Mouse (Mus musculus) midbrain, embryonic 16.5 days (tissue): ENCODE data around the gene Dnajc5. TPM values are rescaled to one million over a fixed set of nuclear protein-coding genes. Genes with fewer than 3 reads are reported as not detected.

Source experiments
- ATAC-seq: fragments of 200-750 bp; cut with Nextera tagmentation; 2 replicates; pipeline ENCODE4 v1.8.0; 2017; ENCODE audit warnings: moderate TSS enrichment
- H3K27ac ChIP-seq: fragments of 300-500 bp; sonication (generic); 2 replicates; pipeline ENCODE4 v1.5.1; 2014; ENCODE audit warnings: mild to moderate bottlenecking, low read length, mixed read lengths
- H3K27me3 ChIP-seq: fragments of 300-500 bp; sonication (generic); 2 replicates; pipeline ENCODE4 v1.6.1; 2014; ENCODE audit warnings: low read depth, low read length, mixed read lengths; ENCODE audit not compliant: control insufficient read depth, insufficient read depth
- H3K36me3 ChIP-seq: fragments of 300-500 bp; sonication (generic); 2 replicates; pipeline ENCODE4 v1.6.1; 2014; ENCODE audit warnings: mild to moderate bottlenecking, low read length, moderate library complexity, mixed read lengths; ENCODE audit not compliant: control insufficient read depth, insufficient read depth
- H3K4me1 ChIP-seq: fragments of 300-500 bp; sonication (generic); 2 replicates; pipeline ENCODE4 v1.6.1; 2014; ENCODE audit warnings: mild to moderate bottlenecking, low read length, mixed read lengths; ENCODE audit not compliant: control insufficient read depth, insufficient read depth
- H3K4me2 ChIP-seq: fragments of 300-500 bp; sonication (generic); 2 replicates; pipeline ENCODE4 v1.6.1; 2014; ENCODE audit warnings: mild to moderate bottlenecking, low read length, mixed read lengths
- H3K4me3 ChIP-seq: fragments of 300-500 bp; sonication (generic); 2 replicates; pipeline ENCODE4 v1.5.1; 2014; ENCODE audit warnings: low read depth, mild to moderate bottlenecking, low read length, moderate library complexity, mixed read lengths
- H3K9ac ChIP-seq: fragments of 300-500 bp; sonication (generic); 2 replicates; pipeline ENCODE4 v1.6.1; 2014; ENCODE audit warnings: low read depth, low read length, mixed read lengths
- H3K9me3 ChIP-seq: fragments of 300-500 bp; sonication (generic); replicated peaks from 2 replicates; pipeline ENCODE4 v1.6.1; 2014; ENCODE audit warnings: mild to moderate bottlenecking, low read length, mixed read lengths; ENCODE audit not compliant: control insufficient read depth, poor library complexity, severe bottlenecking
- WGBS: fragments of 180-500 bp; shearing (Covaris S2); extraction: QIAGEN DNeasy Blood & Tissue Kit; methylation state at CpG from one replicate; pipeline ENCODE4 v1.1.7; 2014; 5-methylcytosine and 5-hydroxymethylcytosine counted together
- polyA plus RNA-seq: library from polyadenylated mRNA; unstranded; fragments of >200 nt; fragmentation: Nextera tagmentation; extraction: Ambion mirVana; gene quantifications from 2 replicates; pipeline ENCODE4 v1.2.1, GENCODE M21; 2015

Gene Dnajc5
- polyA plus RNA-seq, 1 experiment from 2014 or later, result 302 TPM

DNA sequence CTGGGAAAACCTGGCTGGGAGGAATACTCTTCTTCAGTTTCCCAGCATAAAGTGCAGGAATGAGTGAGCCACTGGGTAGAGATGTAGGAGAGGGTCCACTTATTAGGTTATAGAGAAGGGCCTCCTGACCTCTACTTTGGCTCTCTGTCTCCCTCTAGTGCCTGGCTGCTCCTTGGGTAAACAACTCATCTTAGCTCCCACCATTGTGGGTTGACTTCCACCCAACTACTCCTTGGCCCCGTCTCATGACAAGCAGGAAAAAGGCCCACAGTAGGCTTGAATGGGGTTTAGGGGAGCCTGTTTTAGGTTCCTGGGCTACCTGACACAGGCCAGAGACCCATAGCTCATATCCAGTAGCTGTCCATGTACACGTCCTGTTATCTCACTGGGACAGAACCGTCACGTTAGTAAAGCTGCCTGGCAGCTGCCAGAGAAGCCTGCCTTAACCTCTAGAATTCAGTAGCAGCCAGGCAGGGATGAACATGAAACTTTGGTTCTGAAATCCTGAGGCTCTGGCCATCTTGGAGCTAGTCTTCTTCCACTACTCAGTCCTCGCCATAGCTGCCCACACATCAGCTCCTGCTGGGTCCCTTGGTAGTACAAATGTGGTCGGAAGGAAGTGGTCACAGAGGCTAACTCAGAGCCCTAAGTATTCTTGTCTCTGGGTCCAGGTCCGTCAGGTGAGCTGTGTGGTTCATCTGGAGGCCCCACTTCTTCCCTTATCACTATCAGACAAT, 48.2 kb downstream of the Dnajc5 start:
- no peak for ATAC-seq
- no peak overlapping the region for H3K4me2 ChIP-seq
- 83% methylated on average over 7 of the region's 7 CpGs for WGBS
- H3K4me1 ChIP-seq, result no peaks in the 10 kb centered on the region
- 0 out of 2 replicates have a peak, but pooled peaks cover 4% of the 10 kb centered on the region for H3K9me3 ChIP-seq
- H3K4me3 ChIP-seq, result no peak overlapping the region
- H3K27me3 ChIP-seq, result no peaks in the 10 kb centered on the region
- no peak overlapping the region for H3K9ac ChIP-seq
- H3K36me3 ChIP-seq, result peaks cover 3% of the 10 kb centered on the region; the same call in 1 of the 2 replicates
- H3K27ac ChIP-seq, result no peak overlapping the region

DNA sequence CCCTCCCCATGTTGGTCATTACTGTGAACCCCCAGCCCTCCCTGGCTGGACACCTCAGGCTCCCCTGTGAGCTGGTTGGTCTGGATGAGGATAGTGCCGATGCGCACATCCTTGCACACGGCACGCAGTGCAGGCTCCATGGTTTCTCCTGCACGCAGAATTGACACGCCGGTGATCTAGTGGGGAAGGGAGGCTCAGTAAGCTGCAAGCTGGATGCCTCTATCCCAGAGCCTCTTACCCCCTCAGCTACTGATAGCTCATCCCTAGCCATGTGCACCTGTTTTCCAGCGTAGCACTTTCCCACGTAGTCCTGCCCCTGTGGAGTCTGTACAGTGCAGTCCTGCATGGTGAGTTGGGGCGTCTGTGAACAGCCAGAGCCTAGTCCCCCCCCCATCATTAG, 49.6 kb downstream of the Dnajc5 start:
- Histone ChIP-seq H3K9ac (no peak overlapping the region), H3K4me3 (no peak overlapping the region), H3K9me3 (0 out of 2 replicates have a peak, but pooled peaks cover 4% of the 10 kb centered on the region), H3K27ac (no peak overlapping the region), H3K4me2 (no peak overlapping the region), H3K36me3 (peaks cover 6% of the 10 kb centered on the region), H3K4me1 (no peaks in the 10 kb centered on the region), H3K27me3 (no peaks in the 10 kb centered on the region)
- no peak for ATAC-seq
- 94% methylated on average over 10 of the region's 10 CpGs for WGBS

DNA sequence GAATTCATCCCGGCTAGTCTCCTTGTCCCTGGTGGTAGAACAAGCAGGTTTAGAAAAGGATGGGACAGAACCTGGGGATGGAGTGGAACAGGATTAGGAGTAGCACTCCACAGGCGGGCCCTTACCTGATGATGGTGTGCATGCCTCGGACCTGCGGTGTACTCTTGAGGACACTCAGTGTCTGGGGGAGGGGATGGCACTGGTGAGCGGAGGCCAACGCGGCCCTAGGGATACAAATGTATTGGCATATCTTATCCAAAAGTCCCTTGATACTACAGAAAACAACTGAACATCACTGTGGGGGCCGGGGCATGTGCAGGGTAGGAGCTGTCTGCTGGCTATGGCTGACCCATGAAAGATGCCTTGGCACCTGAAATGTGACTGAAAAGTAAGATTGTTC, 50.1 kb downstream of the Dnajc5 start:
- Histone ChIP-seq H3K9me3 (0 out of 2 replicates have a peak, but pooled peaks cover 4% of the 10 kb centered on the region), H3K27ac (no peak overlapping the region), H3K36me3 (peaks cover 6% of the 10 kb centered on the region), H3K4me2 (no peak overlapping the region), H3K4me1 (no peaks in the 10 kb centered on the region), H3K4me3 (no peak overlapping the region), H3K27me3 (no peaks in the 10 kb centered on the region), H3K9ac (no peak overlapping the region)
- ATAC-seq, result no peak
- 84% methylated on average over 8 of the region's 8 CpGs for WGBS

DNA sequence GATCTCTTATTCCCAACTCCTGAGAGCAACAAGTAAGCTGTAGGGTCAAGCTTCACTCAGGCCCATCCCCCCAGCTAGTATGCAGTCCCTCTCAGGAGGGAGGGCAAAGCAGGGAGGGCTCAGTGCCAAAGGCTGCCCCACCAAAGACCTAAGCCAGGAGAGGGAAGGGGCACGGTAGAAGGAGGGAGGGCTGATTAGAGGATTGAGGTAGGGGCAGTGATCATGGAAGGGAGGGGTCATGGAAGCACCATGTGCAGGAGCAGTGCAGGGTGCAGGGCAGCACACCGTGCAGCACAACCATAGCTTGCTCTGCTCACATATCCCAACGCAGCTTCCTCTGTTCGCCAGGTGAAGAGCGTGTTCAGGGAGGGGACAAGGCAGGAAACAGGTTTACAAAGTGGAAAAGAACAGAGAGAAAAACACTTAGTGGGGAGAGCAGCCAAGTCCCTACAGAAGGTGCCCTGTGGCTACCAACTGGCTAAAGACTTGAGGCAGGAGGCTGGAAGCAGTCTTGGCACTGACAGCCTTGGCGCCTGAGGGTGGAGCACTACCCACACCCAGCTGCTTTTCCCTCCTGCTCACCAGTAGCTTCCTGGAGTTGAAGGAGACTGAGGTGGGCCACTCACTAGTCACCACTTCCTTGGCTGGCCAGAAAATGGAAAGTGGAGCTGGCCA, 50.8 kb downstream of the Dnajc5 start:
- ATAC-seq, result no peak
- 71% methylated on average over 6 of the region's 6 CpGs for whole genome bisulfite sequencing
- peaks cover 6% of the 10 kb centered on the region for H3K36me3 ChIP-seq
- H3K4me1 ChIP-seq, result no peaks in the 10 kb centered on the region
- no peaks in the 10 kb centered on the region for H3K9me3 ChIP-seq
- no peaks in the 10 kb centered on the region for H3K27me3 ChIP-seq
- H3K4me2 ChIP-seq, result no peak overlapping the region
- H3K27ac ChIP-seq, result no peak overlapping the region
- H3K9ac ChIP-seq, result no peak overlapping the region
- no peak overlapping the region for H3K4me3 ChIP-seq

DNA sequence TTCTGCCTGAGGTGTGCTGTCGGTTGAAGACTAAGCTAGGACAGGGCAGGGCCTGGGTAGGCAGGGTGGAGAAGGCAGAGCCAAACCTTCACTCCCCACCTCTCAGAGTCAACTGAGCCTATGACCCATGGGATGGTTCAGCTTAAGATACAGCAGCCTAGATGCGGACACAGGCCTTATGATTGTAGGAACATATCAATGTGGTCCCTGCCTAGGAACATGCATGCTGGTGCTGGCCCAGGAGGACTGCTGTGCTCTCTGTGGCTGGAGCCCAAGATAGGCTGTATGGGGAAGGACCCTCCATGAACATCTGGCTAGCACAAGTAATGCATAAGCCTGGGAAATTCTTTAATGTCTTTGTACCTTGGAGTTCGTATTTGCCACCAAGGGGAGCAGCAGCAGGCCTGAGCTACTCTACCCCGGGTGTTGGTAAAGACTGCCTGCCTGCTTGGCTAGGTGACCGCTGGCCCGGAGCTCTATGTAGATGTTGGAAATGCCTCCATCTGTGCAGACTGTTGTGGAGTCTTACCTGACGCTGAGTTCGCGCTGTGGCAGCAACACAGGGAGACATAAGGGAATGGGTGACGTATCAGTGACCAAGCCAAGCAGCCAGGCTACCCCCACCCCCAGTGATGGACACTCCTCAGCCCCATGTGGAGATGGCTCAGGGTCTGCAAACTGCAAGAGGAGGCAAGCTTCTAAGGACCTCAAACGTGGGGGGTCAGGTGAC, 51.8 kb downstream of the Dnajc5 start:
- H3K27me3 ChIP-seq, result no peaks in the 10 kb centered on the region
- H3K4me2 ChIP-seq, result no peak overlapping the region
- peaks cover 6% of the 10 kb centered on the region for H3K36me3 ChIP-seq
- no peak overlapping the region for H3K27ac ChIP-seq
- H3K9ac ChIP-seq, result no peak overlapping the region
- no peak for ATAC-seq
- H3K4me1 ChIP-seq, result no peaks in the 10 kb centered on the region
- H3K4me3 ChIP-seq, result no peak overlapping the region
- 91% methylated on average over 11 of the region's 11 CpGs for WGBS
- no peaks in the 10 kb centered on the region for H3K9me3 ChIP-seq

DNA sequence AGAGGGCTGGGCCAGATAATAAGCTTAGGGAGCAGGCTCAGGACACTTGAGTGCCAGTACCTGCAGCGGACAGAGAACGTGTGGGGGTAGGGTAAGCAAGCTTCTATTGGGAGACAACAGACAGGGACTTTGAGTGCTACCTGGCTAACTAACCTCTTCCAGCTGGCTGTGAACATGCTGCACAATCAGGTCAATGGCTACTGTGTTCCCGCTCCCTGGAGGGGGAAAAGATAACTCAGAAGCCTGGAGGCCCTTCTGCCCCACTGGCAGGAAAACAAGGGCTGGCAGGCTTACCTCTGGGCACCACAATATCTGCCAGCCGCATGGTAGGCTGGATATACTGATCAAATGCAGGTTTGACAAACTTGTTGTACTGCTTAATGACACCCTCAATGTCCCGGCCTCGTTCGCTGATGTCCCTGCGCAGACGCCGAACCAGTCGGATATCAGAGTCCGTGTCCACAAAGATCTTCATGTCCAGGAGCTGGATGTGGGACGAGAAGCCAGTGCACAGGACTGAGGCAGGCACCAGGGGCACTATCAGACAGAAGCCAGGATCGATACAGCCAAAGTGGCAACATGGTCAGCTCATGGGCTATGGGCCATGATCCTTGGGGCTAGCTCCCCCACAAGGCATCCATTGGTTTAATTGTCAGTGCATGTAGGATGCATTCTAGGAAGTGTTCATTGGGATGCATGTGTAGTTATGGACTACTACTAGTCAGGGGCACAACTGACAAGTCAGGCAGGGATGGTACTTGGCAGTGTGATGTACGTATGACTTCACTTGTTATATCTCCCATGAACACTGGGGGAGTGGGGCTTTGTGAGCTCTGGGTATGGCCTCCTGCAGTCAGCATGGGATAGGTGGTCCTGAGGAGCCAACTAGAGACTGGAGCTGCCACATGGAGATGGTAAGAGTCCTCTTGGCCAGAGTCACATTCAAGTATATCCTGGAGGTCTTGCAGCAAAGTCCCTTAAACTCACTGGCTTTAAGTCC, 52.9 kb downstream of the Dnajc5 start:
- Histone ChIP-seq H3K36me3 (peaks cover 6% of the 10 kb centered on the region), H3K4me2 (no peak overlapping the region), H3K27me3 (no peaks in the 10 kb centered on the region), H3K9ac (no peak overlapping the region), H3K4me3 (no peak overlapping the region), H3K4me1 (no peaks in the 10 kb centered on the region), H3K9me3 (no peaks in the 10 kb centered on the region), H3K27ac (no peak overlapping the region)
- 94% methylated on average over 15 of the region's 15 CpGs for WGBS
- ATAC-seq, result no peak

DNA sequence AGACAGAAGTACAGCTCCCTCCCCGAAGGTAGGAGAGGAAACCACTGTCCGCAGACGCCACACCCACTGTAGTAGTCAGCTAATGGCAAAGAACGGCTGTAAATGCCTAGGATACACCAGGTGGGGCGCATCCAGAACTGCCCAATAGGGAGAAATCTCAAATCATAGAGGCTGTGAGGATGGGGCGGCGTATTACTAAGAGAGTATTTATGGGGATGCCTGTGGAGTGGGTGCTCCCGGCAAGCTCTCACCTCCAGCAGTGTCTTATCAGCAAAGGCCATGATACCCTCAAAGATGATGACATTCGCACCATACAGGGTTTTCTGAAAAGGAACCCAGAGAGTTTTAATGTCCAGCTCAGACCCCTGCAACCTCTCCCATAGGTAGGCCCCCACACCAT, 53.7 kb downstream of the Dnajc5 start:
- peaks cover 6% of the 10 kb centered on the region for H3K36me3 ChIP-seq
- WGBS, result 93% methylated on average over 9 of the region's 9 CpGs
- H3K9me3 ChIP-seq, result no peaks in the 10 kb centered on the region
- H3K27ac ChIP-seq, result no peak overlapping the region
- no peak overlapping the region for H3K4me2 ChIP-seq
- H3K27me3 ChIP-seq, result no peaks in the 10 kb centered on the region
- ATAC-seq, result no peak
- H3K9ac ChIP-seq, result no peak overlapping the region
- no peaks in the 10 kb centered on the region for H3K4me1 ChIP-seq
- H3K4me3 ChIP-seq, result no peak overlapping the region

DNA sequence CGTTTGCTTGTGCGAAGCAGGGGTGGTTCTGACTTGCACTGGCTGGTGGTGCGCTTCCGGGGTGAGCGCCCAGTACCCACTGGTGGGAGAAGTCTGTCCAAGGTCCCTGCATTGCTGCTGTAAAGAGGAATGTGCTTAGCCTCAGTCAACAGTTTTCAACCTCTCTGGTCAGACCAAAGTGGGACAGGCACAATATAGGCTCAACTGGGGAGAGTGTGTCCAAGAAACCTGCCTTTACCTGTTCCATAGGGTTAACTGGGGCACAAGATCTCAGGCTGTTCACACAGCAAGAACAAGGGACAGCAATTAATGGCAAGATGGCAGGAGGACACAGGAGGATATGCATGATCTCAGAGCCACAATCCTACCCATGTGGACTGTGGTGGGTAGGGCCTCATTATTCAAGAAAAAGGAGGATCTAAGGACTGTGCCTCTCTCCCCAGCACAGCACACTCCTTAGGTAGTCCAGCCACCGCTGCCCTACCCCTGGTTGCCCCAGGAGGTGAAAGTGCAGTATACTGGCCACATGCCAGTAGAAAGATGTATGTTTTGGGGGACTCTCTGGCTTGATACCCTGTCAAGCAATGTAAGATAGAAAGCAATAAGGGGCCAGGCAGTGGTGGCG, 54.7 kb downstream of the Dnajc5 start:
- H3K36me3 ChIP-seq, result peaks cover 6% of the 10 kb centered on the region
- H3K4me1 ChIP-seq, result peaks cover under 1% of the 10 kb centered on the region
- no peak overlapping the region for H3K4me3 ChIP-seq
- H3K9ac ChIP-seq, result no peak overlapping the region
- no peak overlapping the region for H3K27ac ChIP-seq
- ATAC-seq, result no peak
- WGBS, result 94% methylated on average over 7 of the region's 7 CpGs
- no peaks in the 10 kb centered on the region for H3K9me3 ChIP-seq
- H3K27me3 ChIP-seq, result no peaks in the 10 kb centered on the region
- H3K4me2 ChIP-seq, result no peak overlapping the region
